Mouse (Mus musculus) olfactory bulb, adult 2 months (tissue): ENCODE data around the gene Itih3.

Source experiments
- CTCF ChIP-seq: fragments of 200-500 bp; IDR thresholded peaks from 2 replicates; pipeline ENCODE4 v1.5.1; 2012; ENCODE audit warnings: low read depth, mild to moderate bottlenecking, low read length, moderate library complexity; ENCODE audit not compliant: insufficient read depth
- POLR2A ChIP-seq: fragments of 200-500 bp; IDR thresholded peaks from 2 replicates; pipeline ENCODE4 v1.6.1; 2012; ENCODE audit warnings: mild to moderate bottlenecking, low read depth, low read length, moderate library complexity; ENCODE audit not compliant: insufficient read depth

DNA sequence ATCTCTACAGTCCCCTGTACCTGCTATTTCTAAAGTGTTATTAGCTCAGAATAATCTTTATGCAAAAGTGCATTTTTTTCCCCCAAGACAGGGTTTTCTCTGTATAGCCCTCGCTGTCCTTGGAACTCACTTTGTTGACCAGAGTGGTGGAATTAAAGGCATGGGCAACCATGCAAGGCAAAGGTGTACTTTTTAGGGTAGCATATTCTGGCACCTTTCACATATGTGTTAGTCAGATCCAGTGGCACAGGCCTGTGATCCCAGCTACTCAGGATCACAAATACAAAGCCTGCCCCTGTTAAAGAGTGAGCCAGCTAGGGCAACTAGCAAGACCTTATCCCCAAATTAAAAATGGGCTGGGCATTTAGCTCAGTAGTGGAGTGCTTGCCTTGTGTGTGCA lies 36.8 kb upstream of the Itih3 start:
- no peak for TF ChIP-seq POLR2A
- TF ChIP-seq CTCF: no peak
